Mouse (Mus musculus) midbrain, embryonic 14.5 days (tissue): ENCODE results near the gene Tesc. TPM values are rescaled to one million over a fixed set of nuclear protein-coding genes. Genes with fewer than 3 reads are reported as not detected.

Source experiments
- ATAC-seq: fragments of 200-750 bp; cut with Nextera tagmentation; 2 replicates; pipeline ENCODE4 v1.8.0; 2017; ENCODE audit warnings: moderate number of reproducible peaks, moderate library complexity; ENCODE audit not compliant: low FRiP score, low TSS enrichment
- DNase-seq: peaks from one replicate; pipeline ENCODE4 v3.0.0-alpha.2; 2015
- H3K27ac ChIP-seq: fragments of 300-500 bp; sonication (generic); replicated peaks from 2 replicates; pipeline ENCODE4 v1.5.1; 2014; ENCODE audit warnings: mild to moderate bottlenecking, low read depth, low read length, moderate library complexity
- H3K27me3 ChIP-seq: fragments of 300-500 bp; sonication (generic); 2 replicates; pipeline ENCODE4 v1.6.1; 2014; ENCODE audit warnings: low read length, control low read depth, mixed read lengths; ENCODE audit not compliant: control insufficient read depth, insufficient read depth
- H3K36me3 ChIP-seq: fragments of 300-500 bp; sonication (generic); 2 replicates; pipeline ENCODE4 v1.6.1; 2014; ENCODE audit warnings: low read length, control low read depth; ENCODE audit not compliant: control insufficient read depth, insufficient read depth
- H3K4me1 ChIP-seq: fragments of 300-500 bp; sonication (generic); 2 replicates; pipeline ENCODE4 v1.6.1; 2014; ENCODE audit warnings: mild to moderate bottlenecking, antibody characterized with exemption, low read length, control low read depth; ENCODE audit not compliant: control insufficient read depth, insufficient read depth
- H3K4me2 ChIP-seq: fragments of 300-500 bp; sonication (generic); 2 replicates; pipeline ENCODE4 v1.6.1; 2014; ENCODE audit warnings: mild to moderate bottlenecking, low read length, moderate library complexity
- H3K4me3 ChIP-seq: fragments of 300-500 bp; sonication (generic); replicated peaks from 2 replicates; pipeline ENCODE4 v1.5.1; 2014; ENCODE audit warnings: low read depth, low read length
- H3K9ac ChIP-seq: fragments of 300-500 bp; sonication (generic); replicated peaks from 2 replicates; pipeline ENCODE4 v1.6.1; 2014; ENCODE audit warnings: mild to moderate bottlenecking, low read length, moderate library complexity
- H3K9me3 ChIP-seq: fragments of 300-500 bp; sonication (generic); 2 replicates; pipeline ENCODE4 v1.6.1; 2016; ENCODE audit warnings: low read length, control low read depth, mixed read lengths; ENCODE audit not compliant: control insufficient read depth
- WGBS: fragments of 180-500 bp; shearing (Covaris S2); extraction: QIAGEN DNeasy Blood & Tissue Kit; methylation state at CpG from one replicate; pipeline ENCODE4 v1.1.7; 2014; 5-methylcytosine and 5-hydroxymethylcytosine counted together
- polyA plus RNA-seq: library from polyadenylated mRNA; unstranded; fragments of >200 nt; fragmentation: Nextera tagmentation; extraction: Ambion mirVana; gene quantifications from 2 replicates; pipeline ENCODE4 v1.2.1, GENCODE M21; 2014

Tesc gene
- polyA plus RNA-seq, 1 experiment from 2014 or later: 4.9 TPM

- no peaks in the 10 kb centered on the region for H3K36me3 ChIP-seq
- no peak overlapping the region for H3K4me2 ChIP-seq
- WGBS: 26% methylated on average over 12 of the region's 12 CpGs
- peaks cover 11% of the 10 kb centered on the region; the same call in 1 of the 2 replicates for H3K4me1 ChIP-seq
- no peak overlapping the region for H3K4me3 ChIP-seq
- DNase-seq: peak; percentile 12
- H3K9ac ChIP-seq: no peak overlapping the region
- H3K9me3 ChIP-seq: no peaks in the 10 kb centered on the region
- no peaks in the 10 kb centered on the region for H3K27me3 ChIP-seq
- no peak for ATAC-seq
- 0 out of 2 replicates have a peak overlapping the region, but pooled peaks have one; percentile 26 for H3K27ac ChIP-seq
Measured at GRCm38 (mm10) chr5:118039241-118039668, 11.7 kb downstream of the Tesc start.

- Histone ChIP-seq H3K36me3 (no peaks in the 10 kb centered on the region), H3K27me3 (no peaks in the 10 kb centered on the region), H3K4me2 (no peak overlapping the region), H3K9ac (no peak overlapping the region), H3K9me3 (no peaks in the 10 kb centered on the region), H3K4me1 (peaks cover 5% of the 10 kb centered on the region; the same call in 1 of the 2 replicates), H3K4me3 (no peak overlapping the region), H3K27ac (no peak overlapping the region)
- ATAC-seq: no peak
- DNase-seq: no peak
- 88% methylated on average over 6 of the region's 6 CpGs for WGBS
Measured at GRCm38 (mm10) chr5:118042599-118042998, 15.1 kb downstream of the Tesc start.

- H3K4me1 ChIP-seq: peaks cover 5% of the 10 kb centered on the region; the same call in 1 of the 2 replicates
- H3K27ac ChIP-seq: no peak overlapping the region
- H3K4me2 ChIP-seq: no peak overlapping the region
- DNase-seq (no peak), ATAC-seq (no peak)
- no peaks in the 10 kb centered on the region for H3K36me3 ChIP-seq
- 87% methylated on average over 4 of the region's 4 CpGs for WGBS
- no peaks in the 10 kb centered on the region for H3K27me3 ChIP-seq
- H3K9me3 ChIP-seq: no peaks in the 10 kb centered on the region
- H3K4me3 ChIP-seq: no peak overlapping the region
- H3K9ac ChIP-seq: no peak overlapping the region
Measured at GRCm38 (mm10) chr5:118043761-118044160, 16.2 kb downstream of the Tesc start.

- ATAC-seq (no peak), DNase-seq (no peak)
- H3K4me2 ChIP-seq: no peak overlapping the region
- H3K27me3 ChIP-seq: no peaks in the 10 kb centered on the region
- WGBS: 92% methylated on average over 6 of the region's 6 CpGs
- H3K27ac ChIP-seq: no peak overlapping the region
- H3K9ac ChIP-seq: no peak overlapping the region
- H3K4me1 ChIP-seq: no peaks in the 10 kb centered on the region
- no peak overlapping the region for H3K4me3 ChIP-seq
- H3K36me3 ChIP-seq: no peaks in the 10 kb centered on the region
- H3K9me3 ChIP-seq: no peaks in the 10 kb centered on the region
Measured at GRCm38 (mm10) chr5:118044907-118045306, 17.4 kb downstream of the Tesc start.

GRCm38 (mm10) chr5:118045385-118045784 is 17.8 kb downstream of the Tesc start:
- no peak for ATAC-seq
- WGBS: 96% methylated on average over 9 of the region's 9 CpGs
- Histone ChIP-seq H3K27me3 (no peaks in the 10 kb centered on the region), H3K4me1 (no peaks in the 10 kb centered on the region), H3K4me3 (no peak overlapping the region), H3K36me3 (no peaks in the 10 kb centered on the region), H3K27ac (no peak overlapping the region), H3K9me3 (no peaks in the 10 kb centered on the region), H3K4me2 (no peak overlapping the region), H3K9ac (no peak overlapping the region)
- DNase-seq: no peak

- Histone ChIP-seq H3K27me3 (no peaks in the 10 kb centered on the region), H3K9me3 (no peaks in the 10 kb centered on the region), H3K9ac (no peak overlapping the region), H3K4me3 (no peak overlapping the region), H3K4me2 (no peak overlapping the region), H3K27ac (no peak overlapping the region), H3K36me3 (no peaks in the 10 kb centered on the region), H3K4me1 (no peaks in the 10 kb centered on the region)
- WGBS: 89% methylated on average over 14 of the region's 14 CpGs
- DNase-seq (no peak), ATAC-seq (no peak)
Measured at GRCm38 (mm10) chr5:118047091-118047757, 19.7 kb downstream of the Tesc start.

GRCm38 (mm10) chr5:118048412-118048811 is 20.9 kb downstream of the Tesc start:
- Histone ChIP-seq H3K4me2 (no peak overlapping the region), H3K4me1 (no peaks in the 10 kb centered on the region), H3K4me3 (no peak overlapping the region), H3K27me3 (no peaks in the 10 kb centered on the region), H3K9me3 (no peaks in the 10 kb centered on the region), H3K36me3 (no peaks in the 10 kb centered on the region), H3K27ac (no peak overlapping the region), H3K9ac (no peak overlapping the region)
- ATAC-seq: no peak
- DNase-seq: no peak
- WGBS: 86% methylated on average over 4 of the region's 4 CpGs

- no peaks in the 10 kb centered on the region for H3K36me3 ChIP-seq
- no peaks in the 10 kb centered on the region for H3K4me1 ChIP-seq
- H3K9ac ChIP-seq: no peak overlapping the region
- no peak overlapping the region for H3K27ac ChIP-seq
- ATAC-seq (no peak), DNase-seq (no peak)
- no peak overlapping the region for H3K4me2 ChIP-seq
- no peaks in the 10 kb centered on the region for H3K9me3 ChIP-seq
- no peaks in the 10 kb centered on the region for H3K27me3 ChIP-seq
- no peak overlapping the region for H3K4me3 ChIP-seq
- 90% methylated on average over 5 of the region's 5 CpGs for WGBS
Measured at GRCm38 (mm10) chr5:118048928-118049327, 21.4 kb downstream of the Tesc start.

GRCm38 (mm10) chr5:118050743-118051142 is 23.2 kb downstream of the Tesc start:
- H3K4me1 ChIP-seq: no peaks in the 10 kb centered on the region
- no peaks in the 10 kb centered on the region for H3K36me3 ChIP-seq
- DNase-seq (no peak), ATAC-seq (no peak)
- H3K9me3 ChIP-seq: no peaks in the 10 kb centered on the region
- WGBS: 85% methylated on average over 4 of the region's 4 CpGs
- no peak overlapping the region for H3K9ac ChIP-seq
- no peak overlapping the region for H3K27ac ChIP-seq
- no peak overlapping the region for H3K4me3 ChIP-seq
- no peak overlapping the region for H3K4me2 ChIP-seq
- H3K27me3 ChIP-seq: no peaks in the 10 kb centered on the region
